Comparison of ENCODE assay signal across 13 mouse cellular contexts in genomic region chr4:137038096-137038495, GRCm38 (mm10). TPM values are rescaled to one million over a fixed set of nuclear protein-coding genes. Genes with fewer than 3 reads are reported as not detected.
A peak's percentile ranks its signal among the peaks of the same experiment; 100 is the strongest.
DNase-seq lines count a peak whose midpoint lies in the region; ATAC-seq and TF ChIP-seq lines count a peak whose summit lies in the region.
"Had no signal": no experiment of that assay in that cellular context is flagged by ENCODE, and none has a peak within 500 bp of the region (broad histone marks: within the 10 kb centered on the region; RNA-seq: fewer than 3 reads in every experiment).

No protein-coding gene starts in this region.

- no peak overlapping the region for H3K9ac ChIP-seq in embryonic facial prominence, embryonic 14.5 days (ENCODE audit: low read depth, low read length)
- H3K9ac ChIP-seq in midbrain, embryonic 13.5 days (replicated peaks): no peak overlapping the region
- H3K9ac ChIP-seq in stomach, postnatal 0 days (ENCODE audit: low read length): no peak overlapping the region
- H3K9ac ChIP-seq: liver, embryonic 13.5 days had no signal

- no peaks in the 10 kb centered on the region for H3K9me3 ChIP-seq in embryonic facial prominence, embryonic 14.5 days (ENCODE audit: control insufficient read depth, low read length)
- H3K9me3 ChIP-seq in embryonic facial prominence, embryonic 10.5 days: no peaks in the 10 kb centered on the region
- H3K9me3 ChIP-seq in midbrain, embryonic 13.5 days: no peaks in the 10 kb centered on the region
- H3K9me3 ChIP-seq in stomach, postnatal 0 days (ENCODE audit: control insufficient read depth, low read length): no peaks in the 10 kb centered on the region
- H3K9me3 ChIP-seq: liver, embryonic 13.5 days had no signal

- peaks cover 20% of the 10 kb centered on the region for H3K4me1 ChIP-seq in embryonic facial prominence, embryonic 14.5 days (ENCODE audit: control insufficient read depth, insufficient read depth, low read length)
- peaks cover 44% of the 10 kb centered on the region for H3K4me1 ChIP-seq in embryonic facial prominence, embryonic 10.5 days
- H3K4me1 ChIP-seq in midbrain, embryonic 13.5 days (replicated peaks): peaks cover 57% of the 10 kb centered on the region
- 0 out of 2 replicates have a peak, but pooled peaks cover 4% of the 10 kb centered on the region for H3K4me1 ChIP-seq in stomach, postnatal 0 days (replicated peaks; ENCODE audit: control insufficient read depth, insufficient read depth)

- H3K36me3 ChIP-seq in embryonic facial prominence, embryonic 14.5 days (ENCODE audit: control insufficient read depth, insufficient read depth, low read length): no peaks in the 10 kb centered on the region
- no peaks in the 10 kb centered on the region for H3K36me3 ChIP-seq in embryonic facial prominence, embryonic 10.5 days (replicated peaks)
- H3K36me3 ChIP-seq in midbrain, embryonic 13.5 days: no peaks in the 10 kb centered on the region
- no peaks in the 10 kb centered on the region for H3K36me3 ChIP-seq in stomach, postnatal 0 days (ENCODE audit: control insufficient read depth, insufficient read depth, low read length)
- H3K36me3 ChIP-seq: liver, embryonic 13.5 days had no signal

- no peak overlapping the region for H3K27ac ChIP-seq in embryonic facial prominence, embryonic 14.5 days (replicated peaks; ENCODE audit: low read depth, low read length)
- H3K27ac ChIP-seq in embryonic facial prominence, embryonic 10.5 days (replicated peaks): no peak overlapping the region
- peak overlapping the region; percentile 39 for H3K27ac ChIP-seq in midbrain, embryonic 13.5 days
- H3K27ac ChIP-seq in stomach, postnatal 0 days (replicated peaks): no peak overlapping the region
- H3K27ac ChIP-seq: liver, embryonic 13.5 days had no signal

- no peak for TF ChIP-seq EP300 in stomach, postnatal 0 days (optimal IDR thresholded peaks at IDR 0.05)

- no peaks in the 10 kb centered on the region for H3K27me3 ChIP-seq in embryonic facial prominence, embryonic 14.5 days (replicated peaks; ENCODE audit: control insufficient read depth, insufficient read depth, low read length)
- peaks cover 5% of the 10 kb centered on the region; the same call in 1 of the 2 replicates for H3K27me3 ChIP-seq in embryonic facial prominence, embryonic 10.5 days (replicated peaks; ENCODE audit: low read depth, poor library complexity, severe bottlenecking)
- H3K27me3 ChIP-seq in midbrain, embryonic 13.5 days: peaks cover 5% of the 10 kb centered on the region; the same call in 1 of the 2 replicates
- no peaks in the 10 kb centered on the region for H3K27me3 ChIP-seq in stomach, postnatal 0 days (ENCODE audit: control insufficient read depth, insufficient read depth, low read length)
- H3K27me3 ChIP-seq: liver, embryonic 13.5 days; Patski had no signal

- DNase-seq in embryonic facial prominence, embryonic 14.5 days (ENCODE audit: low spot score): peak; percentile 56
- no peak for DNase-seq in embryonic facial prominence, embryonic 10.5 days (ENCODE audit: low spot score)
- DNase-seq in MN1 (ENCODE audit: low spot score): peak; percentile 58
- DNase-seq in cerebellum, adult 9-11 months: peak; percentile 79
- DNase-seq in adrenal gland, postnatal 4 days (ENCODE audit: low spot score in 2 of 2): no peak
- no peak for DNase-seq in spleen, postnatal 10 days (ENCODE audit: low spot score in 2 of 2)
- no peak for DNase-seq in stomach, postnatal 0 days (ENCODE audit: low spot score)
- DNase-seq: liver, embryonic 13.5 days; lung, postnatal 10 days; right cerebral cortex, postnatal 25 days had no signal

- H3K4me3 ChIP-seq in embryonic facial prominence, embryonic 14.5 days (ENCODE audit: low read depth, low read length): no peak overlapping the region
- no peak overlapping the region for H3K4me3 ChIP-seq in embryonic facial prominence, embryonic 10.5 days
- no peak overlapping the region for H3K4me3 ChIP-seq in midbrain, embryonic 13.5 days (replicated peaks)
- no peak overlapping the region for H3K4me3 ChIP-seq in stomach, postnatal 0 days (ENCODE audit: low read depth, low read length)
- H3K4me3 ChIP-seq: liver, embryonic 13.5 days had no signal

- 51% methylated on average over 8 of the region's 8 CpGs for WGBS in embryonic facial prominence, embryonic 14.5 days
- 56% methylated on average over 8 of the region's 8 CpGs for WGBS in embryonic facial prominence, embryonic 10.5 days
- WGBS in midbrain, embryonic 13.5 days: 16% methylated on average over 8 of the region's 8 CpGs
- 65% methylated on average over 8 of the region's 8 CpGs for WGBS in stomach, postnatal 0 days

- peak; percentile 61; the same call in 1 of the 2 replicates for ATAC-seq in embryonic facial prominence, embryonic 14.5 days (ENCODE audit: low read depth)
- ATAC-seq in midbrain, embryonic 13.5 days: no peak
- ATAC-seq in stomach, postnatal 0 days (ENCODE audit: low FRiP score, low TSS enrichment): no peak
- ATAC-seq: inflammation-experienced regulatory T-cells, adult 6 months; Patski had no signal

- no peak overlapping the region for H3K4me2 ChIP-seq in embryonic facial prominence, embryonic 14.5 days (ENCODE audit: low read depth, low read length)
- H3K4me2 ChIP-seq in midbrain, embryonic 13.5 days (replicated peaks): no peak overlapping the region
- H3K4me2 ChIP-seq in stomach, postnatal 0 days (replicated peaks; ENCODE audit: low read depth): no peak overlapping the region
- H3K4me2 ChIP-seq: liver, embryonic 13.5 days had no signal

- TF ChIP-seq CTCF in stomach, postnatal 0 days (IDR thresholded peaks at IDR 0.05; ENCODE audit: low read depth): no peak

RNA-seq across cellular contexts. Expression of gene Zbtb40, which starts 10.5 kb away (rescaled TPM):
- 3.0 and 4.1 TPM in 2 replicates for polyA plus RNA-seq in embryonic facial prominence, embryonic 14.5 days (2014; fragmentation: Nextera tagmentation; extraction: Ambion mirVana)
- polyA plus RNA-seq in embryonic facial prominence, embryonic 10.5 days (2016; fragmentation: Nextera tagmentation; extraction: Ambion mirVana): 6.5 TPM in 2 replicates
- polyA plus RNA-seq in midbrain, embryonic 13.5 days (2015; fragmentation: Nextera tagmentation; extraction: Ambion mirVana): 4.2 and 5.3 TPM in 2 replicates
- 1 to 10 TPM; 6.6 to 9.9 TPM for total RNA-seq in adrenal gland, postnatal 4 days (2021)
- 0.86 and 0.87 TPM in 2 replicates for polyA plus RNA-seq in stomach, postnatal 0 days (2015; fragmentation: Nextera tagmentation; extraction: Ambion mirVana)

Comparison
In these comparisons a context has a peak if more than half of its experiments do, and no peak if none do; other contexts are left out.
1. DNase-seq: peak in embryonic facial prominence, embryonic 14.5 days (single experiment), MN1 (single experiment) and cerebellum, adult 9-11 months (single experiment); none in embryonic facial prominence, embryonic 10.5 days (single experiment), adrenal gland, postnatal 4 days (0 of 2), spleen, postnatal 10 days (0 of 2) and stomach, postnatal 0 days (single experiment).